Mouse (Mus musculus) midbrain, embryonic 15.5 days (tissue): Measurements from ENCODE around the gene Best2. TPM values are rescaled to one million over a fixed set of nuclear protein-coding genes. Genes with fewer than 3 reads are reported as not detected.

Experiments
- ATAC-seq: fragments of 200-750 bp; cut with Nextera tagmentation; replicated peaks from 2 replicates; pipeline ENCODE4 v1.8.0; 2017; ENCODE audit warnings: moderate TSS enrichment
- H3K27ac ChIP-seq: fragments of 300-500 bp; sonication (generic); 2 replicates; pipeline ENCODE4 v1.5.1; 2015; ENCODE audit warnings: mild to moderate bottlenecking, inconsistent platforms
- H3K27me3 ChIP-seq: fragments of 300-500 bp; sonication (generic); replicated peaks from 2 replicates; pipeline ENCODE4 v1.6.1; 2015; ENCODE audit warnings: inconsistent platforms
- H3K36me3 ChIP-seq: fragments of 300-500 bp; sonication (generic); replicated peaks from 2 replicates; pipeline ENCODE4 v1.6.1; 2015; ENCODE audit warnings: inconsistent platforms
- H3K4me1 ChIP-seq: fragments of 300-500 bp; sonication (generic); 2 replicates; pipeline ENCODE4 v1.6.1; 2015; ENCODE audit warnings: inconsistent platforms
- H3K4me2 ChIP-seq: fragments of 300-500 bp; sonication (generic); 2 replicates; pipeline ENCODE4 v1.6.1; 2015; ENCODE audit warnings: inconsistent platforms, mild to moderate bottlenecking, moderate library complexity
- H3K4me3 ChIP-seq: fragments of 300-500 bp; sonication (generic); 2 replicates; pipeline ENCODE4 v1.5.1; 2015; ENCODE audit warnings: mild to moderate bottlenecking, inconsistent platforms
- H3K9ac ChIP-seq: fragments of 300-500 bp; sonication (generic); 2 replicates; pipeline ENCODE4 v1.6.1; 2015; ENCODE audit warnings: mild to moderate bottlenecking, inconsistent platforms
- H3K9me3 ChIP-seq: fragments of 300-500 bp; sonication (generic); 2 replicates; pipeline ENCODE4 v1.6.1; 2016; ENCODE audit warnings: inconsistent platforms
- WGBS: fragments of 180-500 bp; shearing (Covaris S2); methylation state at CpG from one replicate; pipeline ENCODE4 v1.1.7; 2015; ENCODE audit warnings: mixed read lengths; 5-methylcytosine and 5-hydroxymethylcytosine counted together
- polyA plus RNA-seq: library from polyadenylated mRNA; unstranded; fragments of >200 nt; fragmentation: Nextera tagmentation; extraction: Ambion mirVana; gene quantifications from 2 replicates; pipeline ENCODE4 v1.2.1, GENCODE M21; 2015

Gene Best2
- polyA plus RNA-seq, 1 experiment from 2014 or later = not detected

DNA sequence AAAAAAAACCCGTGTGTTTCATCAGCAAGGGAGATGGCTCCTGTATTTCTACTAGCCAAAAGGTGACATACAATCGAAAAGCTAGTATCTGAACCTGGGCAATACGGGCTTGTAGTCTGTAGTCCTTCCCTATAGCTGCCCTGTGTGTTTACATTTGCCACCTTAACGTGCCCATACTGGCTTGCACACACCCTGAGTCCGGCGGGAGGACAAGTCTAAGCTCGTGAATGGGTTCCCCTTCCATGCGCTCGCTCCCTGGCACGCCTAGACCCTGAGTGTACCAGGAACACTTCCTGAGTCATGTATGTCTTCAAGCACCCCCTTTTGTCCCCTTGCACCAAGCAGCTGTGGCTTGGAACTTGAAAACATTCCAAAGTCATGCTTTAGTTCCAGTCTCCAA is 2.4 kb upstream of the Best2 start:
- H3K4me1 ChIP-seq = peaks cover 6% of the 10 kb centered on the region; the same call in 1 of the 2 replicates
- H3K4me3 ChIP-seq = no peak overlapping the region
- H3K27me3 ChIP-seq = peaks cover 12% of the 10 kb centered on the region
- H3K9me3 ChIP-seq = no peaks in the 10 kb centered on the region
- H3K9ac ChIP-seq = no peak overlapping the region
- no peak overlapping the region for H3K4me2 ChIP-seq
- ATAC-seq = no peak
- H3K27ac ChIP-seq = no peak overlapping the region
- 74% methylated on average over 10 of the region's 10 CpGs for WGBS
- H3K36me3 ChIP-seq = peaks cover 26% of the 10 kb centered on the region

GRCm38 (mm10) chr8:85013230-85013840 is 996 bp downstream of the Best2 start:
- H3K4me3 ChIP-seq = peak overlapping the region; percentile 35
- H3K9me3 ChIP-seq = no peaks in the 10 kb centered on the region
- H3K36me3 ChIP-seq = peaks cover 12% of the 10 kb centered on the region
- H3K27ac ChIP-seq = no peak overlapping the region
- H3K4me1 ChIP-seq = peaks cover 6% of the 10 kb centered on the region; the same call in 1 of the 2 replicates
- H3K9ac ChIP-seq = peak overlapping the region; percentile 36; the same call in 1 of the 2 replicates
- H3K4me2 ChIP-seq = peak overlapping the region; percentile 62
- peaks cover 29% of the 10 kb centered on the region for H3K27me3 ChIP-seq
- 6% methylated on average over 26 of the region's 26 CpGs for WGBS
- ATAC-seq = peak; percentile 78

DNA sequence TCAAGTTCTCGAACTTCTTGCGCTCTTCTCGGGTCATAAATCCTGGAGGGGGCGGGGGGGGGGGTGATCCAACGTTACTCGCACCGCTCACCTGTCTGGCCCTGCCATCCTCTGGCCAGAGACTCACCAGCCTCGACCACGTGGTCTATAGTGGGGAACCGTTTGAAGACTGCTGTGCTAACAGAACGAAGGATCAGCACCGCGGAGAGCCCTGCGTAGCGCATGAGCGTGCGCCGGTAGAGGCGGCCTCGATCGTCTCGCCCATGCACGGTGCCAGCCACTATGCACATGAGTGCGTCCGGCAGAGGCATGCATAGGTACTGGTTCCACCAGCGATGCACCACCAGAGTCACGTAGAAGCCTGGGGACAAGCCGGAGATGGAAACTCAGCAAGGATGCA is 3.1 kb downstream of the Best2 start:
- Histone ChIP-seq H3K27ac (no peak overlapping the region), H3K4me1 (peaks cover 6% of the 10 kb centered on the region; the same call in 1 of the 2 replicates), H3K4me2 (no peak overlapping the region), H3K9ac (no peak overlapping the region), H3K9me3 (no peaks in the 10 kb centered on the region), H3K27me3 (peaks cover 38% of the 10 kb centered on the region), H3K4me3 (no peak overlapping the region), H3K36me3 (no peaks in the 10 kb centered on the region)
- WGBS = 14% methylated on average over 28 of the region's 28 CpGs
- no peak for ATAC-seq

- ATAC-seq = no peak
These were observed 6.6 kb downstream of the Best2 start for GRCm38 (mm10) chr8:85007686-85008085.

GRCm38 (mm10) chr8:84997649-84998295 is 16.6 kb downstream of the Best2 start:
- H3K27me3 ChIP-seq = peaks cover 17% of the 10 kb centered on the region
- H3K4me3 ChIP-seq = peak overlapping the region; percentile 9; the same call in 1 of the 2 replicates
- peaks cover 11% of the 10 kb centered on the region; the same call in 1 of the 2 replicates for H3K4me1 ChIP-seq
- WGBS = 4% methylated on average over 19 of the region's 19 CpGs
- peaks cover 1% of the 10 kb centered on the region; the same call in 1 of the 2 replicates for H3K36me3 ChIP-seq
- no peaks in the 10 kb centered on the region for H3K9me3 ChIP-seq
- peak; percentile 77 for ATAC-seq
- H3K4me2 ChIP-seq = peak overlapping the region; percentile 31
- no peak overlapping the region for H3K9ac ChIP-seq
- H3K27ac ChIP-seq = no peak overlapping the region

More at GRCm38 (mm10) chr8:85007686-85008085, 6.6 kb downstream of the Best2 start:
- 23% methylated on average over 25 of the region's 25 CpGs for WGBS
- H3K36me3 ChIP-seq = peaks cover 3% of the 10 kb centered on the region; the same call in 1 of the 2 replicates
- H3K4me1 ChIP-seq = no peaks in the 10 kb centered on the region
- H3K9me3 ChIP-seq = no peaks in the 10 kb centered on the region
- H3K27ac ChIP-seq = no peak overlapping the region
- no peak overlapping the region for H3K9ac ChIP-seq
- peaks cover 29% of the 10 kb centered on the region for H3K27me3 ChIP-seq
- H3K4me3 ChIP-seq = no peak overlapping the region
- no peak overlapping the region for H3K4me2 ChIP-seq

GRCm38 (mm10) chr8:84996978-84997377 is 17.4 kb downstream of the Best2 start:
- no peak overlapping the region for H3K9ac ChIP-seq
- H3K4me1 ChIP-seq = peaks cover 11% of the 10 kb centered on the region; the same call in 1 of the 2 replicates
- no peak for ATAC-seq
- 82% methylated on average over 5 of the region's 5 CpGs for WGBS
- no peaks in the 10 kb centered on the region for H3K36me3 ChIP-seq
- H3K4me2 ChIP-seq = no peak overlapping the region
- no peak overlapping the region for H3K27ac ChIP-seq
- no peaks in the 10 kb centered on the region for H3K9me3 ChIP-seq
- peaks cover 17% of the 10 kb centered on the region for H3K27me3 ChIP-seq
- H3K4me3 ChIP-seq = no peak overlapping the region

GRCm38 (mm10) chr8:84995680-84996079 is 18.7 kb downstream of the Best2 start:
- no peak for ATAC-seq
- Histone ChIP-seq H3K4me3 (no peak overlapping the region), H3K27ac (no peak overlapping the region), H3K36me3 (no peaks in the 10 kb centered on the region), H3K9me3 (no peaks in the 10 kb centered on the region), H3K4me2 (0 out of 2 replicates have a peak overlapping the region, but pooled peaks have one; percentile 14), H3K4me1 (peaks cover 20% of the 10 kb centered on the region), H3K27me3 (peaks cover 17% of the 10 kb centered on the region), H3K9ac (no peak overlapping the region)
- WGBS = 27% methylated on average over 25 of the region's 25 CpGs

DNA sequence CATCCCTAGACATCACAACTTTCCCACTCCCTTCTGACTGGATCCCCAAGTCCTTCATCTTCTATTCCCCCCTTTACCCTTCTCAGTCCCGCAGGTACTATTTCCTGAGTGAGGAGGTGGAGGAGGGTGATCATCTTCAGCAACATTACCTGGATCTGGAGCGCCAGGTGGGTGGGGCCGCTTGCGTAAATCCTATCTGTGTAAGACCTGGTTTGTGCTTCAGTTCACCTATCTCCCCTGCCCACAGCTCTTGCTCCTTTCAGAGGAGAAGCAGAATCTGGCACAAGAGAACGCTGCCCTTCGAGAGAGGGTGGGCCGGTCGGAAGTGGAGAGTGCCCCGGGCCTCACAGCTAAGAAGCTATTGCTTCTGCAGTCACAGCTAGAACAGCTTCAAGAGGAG is 20.0 kb downstream of the Best2 start:
- no peak for ATAC-seq
- 95% methylated on average over 9 of the region's 9 CpGs for WGBS
- H3K9ac ChIP-seq = no peak overlapping the region

GRCm38 (mm10) chr8:84990836-84991235 is 23.5 kb downstream of the Best2 start:
- Histone ChIP-seq H3K4me3 (peak overlapping the region; percentile 54), H3K27ac (peak overlapping the region; percentile 72), H3K9me3 (no peaks in the 10 kb centered on the region), H3K27me3 (peaks cover 29% of the 10 kb centered on the region), H3K4me2 (peak overlapping the region; percentile 70), H3K36me3 (no peaks in the 10 kb centered on the region), H3K9ac (peak overlapping the region; percentile 58), H3K4me1 (peaks cover 30% of the 10 kb centered on the region)
- 3% methylated on average over 15 of the region's 15 CpGs for WGBS
- ATAC-seq = peak; percentile 60

More for the DNA sequence above, 20.0 kb downstream of the Best2 start:
- Histone ChIP-seq H3K27me3 (peaks cover 17% of the 10 kb centered on the region), H3K9me3 (no peaks in the 10 kb centered on the region), H3K27ac (no peak overlapping the region), H3K4me3 (no peak overlapping the region), H3K36me3 (no peaks in the 10 kb centered on the region), H3K4me2 (no peak overlapping the region), H3K4me1 (peaks cover 27% of the 10 kb centered on the region)

GRCm38 (mm10) chr8:84990349-84990748 is 24.0 kb downstream of the Best2 start, which contains the start of gene Hook2:
Gene Hook2 (plus strand): TSS chr8:84990603.
- WGBS = under 1% methylated on average over 28 of the region's 28 CpGs
- Histone ChIP-seq H3K9me3 (no peaks in the 10 kb centered on the region), H3K27me3 (peaks cover 25% of the 10 kb centered on the region), H3K9ac (peak within 1 kb of the TSS; percentile 58), H3K4me2 (peak within 1 kb of the TSS; percentile 70), H3K4me1 (peaks cover 31% of the 10 kb centered on the region), H3K36me3 (no peaks in the 10 kb centered on the region), H3K4me3 (peak within 1 kb of the TSS; percentile 54), H3K27ac (peak within 1 kb of the TSS; percentile 72)
- peak; percentile 90 for ATAC-seq

GRCm38 (mm10) chr8:84989810-84990209 is 24.5 kb downstream of the Best2 start:
- under 1% methylated on average over 15 of the region's 15 CpGs for WGBS
- peak; percentile 43 for ATAC-seq
- H3K36me3 ChIP-seq = no peaks in the 10 kb centered on the region
- H3K27ac ChIP-seq = peak overlapping the region; percentile 72
- H3K4me3 ChIP-seq = peak overlapping the region; percentile 54
- peak overlapping the region; percentile 54 for H3K9ac ChIP-seq
- no peaks in the 10 kb centered on the region for H3K9me3 ChIP-seq
- H3K4me2 ChIP-seq = peak overlapping the region; percentile 70
- peaks cover 20% of the 10 kb centered on the region for H3K27me3 ChIP-seq
- H3K4me1 ChIP-seq = peaks cover 37% of the 10 kb centered on the region

GRCm38 (mm10) chr8:84989311-84989731 is 25.0 kb downstream of the Best2 start:
- Histone ChIP-seq H3K9ac (0 out of 2 replicates have a peak overlapping the region, but pooled peaks have one; percentile 54), H3K27me3 (peaks cover 21% of the 10 kb centered on the region; the same call in 1 of the 2 replicates), H3K4me3 (peak overlapping the region; percentile 54), H3K27ac (no peak overlapping the region), H3K4me1 (peaks cover 42% of the 10 kb centered on the region), H3K4me2 (peak overlapping the region; percentile 70), H3K36me3 (no peaks in the 10 kb centered on the region), H3K9me3 (no peaks in the 10 kb centered on the region)
- no peak for ATAC-seq
- WGBS = 12% methylated on average over 15 of the region's 15 CpGs
